Mouse (Mus musculus) left cerebral cortex, postnatal 14 days (tissue): ENCODE measurements around the gene Baz1a. TPM values are rescaled to one million over a fixed set of nuclear protein-coding genes. Genes with fewer than 3 reads are reported as not detected.

Experiments
- DNase-seq, 2 experiments: peaks; one replicate each; pipeline ENCODE4 v3.0.0; 2021 to 2022; ENCODE audit warnings: low spot score in 2 of 2, mixed read lengths in 1 of 2
- intact Hi-C: fragments of 180-260 bp; cut with DNase I; formaldehyde crosslinking; loops from one replicate; pipeline ENCODE4 v1.15.1; 2025
- total RNA-seq, 2 experiments: library from RNA; stranded (reverse); gene quantifications; 2 replicates each; pipeline ENCODE4 v1.2.3; 2021

Baz1a gene
- total RNA-seq, 2 experiments from 2014 or later, result 2.2 to 2.7 TPM

- intact Hi-C loops, result loop anchor here (2.0 kb wide), 1 partner anchor 47 kb away; no protein-coding TSS in a partner anchor
- DNase-seq, result no peak
Observed at GRCm38 (mm10) chr12:54877875-54878274, 136.3 kb downstream of the Baz1a start.

DNA sequence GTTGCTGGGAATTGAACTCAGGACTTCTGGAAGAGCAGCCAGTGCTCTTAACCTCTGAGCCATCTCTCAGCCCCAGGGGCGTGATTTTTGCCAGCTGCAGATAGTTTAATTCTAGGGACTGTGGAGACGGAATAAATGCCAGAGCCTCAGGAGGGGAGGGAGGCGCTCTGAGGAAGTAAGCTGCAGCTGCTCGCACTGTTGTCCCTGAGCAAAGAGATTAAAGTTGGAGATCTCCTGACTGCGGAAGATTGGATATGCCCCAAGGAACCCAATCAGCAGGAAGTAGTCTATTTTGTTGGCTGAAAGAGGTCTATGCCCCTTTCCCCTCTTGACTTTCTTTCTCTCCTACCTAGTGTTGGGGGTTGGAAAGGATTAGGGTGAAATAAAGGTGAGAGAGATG, 137.3 kb downstream of the Baz1a start:
- DNase-seq, result no peak
- intact Hi-C loops, result no loop called here

GRCm38 (mm10) chr12:54874711-54875110, 139.4 kb downstream of the Baz1a start:
- no peak for DNase-seq
- intact Hi-C loops, result no loop called here

DNA sequence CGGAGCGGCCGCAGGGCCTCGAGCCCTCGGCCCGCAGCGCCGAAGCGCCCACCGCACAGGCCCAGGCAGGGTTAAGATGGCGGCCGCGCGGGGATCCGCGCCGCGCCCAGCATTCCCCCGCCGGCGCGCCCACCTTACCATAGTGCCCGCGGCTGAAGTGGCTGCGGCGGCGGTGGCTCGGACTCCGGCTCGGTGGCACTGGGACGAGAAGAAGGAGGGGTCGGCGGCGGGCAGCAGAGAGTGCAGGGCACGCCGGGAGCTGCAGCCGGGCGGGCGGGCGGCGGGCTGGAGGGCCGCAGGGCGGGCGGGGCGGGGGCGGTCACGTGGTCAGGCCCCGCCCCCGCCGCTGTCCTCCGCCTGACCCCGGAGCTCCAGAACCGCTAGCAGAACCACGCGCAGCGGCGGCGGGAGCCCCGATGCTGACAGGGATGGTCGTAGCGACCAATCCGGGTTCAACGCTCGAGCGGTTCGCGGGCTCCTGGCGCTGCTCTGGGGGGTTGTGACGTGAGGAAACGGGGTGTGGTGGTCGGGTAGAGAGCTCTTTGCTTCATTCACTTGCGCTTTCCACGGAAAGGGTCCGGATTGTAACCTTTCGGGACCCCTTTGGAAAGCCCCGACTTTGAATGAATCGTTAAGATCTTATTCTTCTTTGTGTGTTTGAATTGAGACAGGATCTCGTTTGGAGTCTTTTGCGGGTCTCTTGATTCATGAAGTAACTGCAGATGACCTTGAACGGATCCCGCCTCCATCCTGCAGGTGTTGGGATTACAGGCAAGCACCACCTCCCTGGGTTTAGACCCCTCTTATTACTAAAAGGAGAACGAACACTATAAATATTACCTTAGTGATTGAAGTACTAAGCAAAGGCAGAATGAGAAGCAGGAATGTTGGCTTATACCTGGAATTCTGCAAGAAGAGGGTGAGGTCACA, 151.3 kb downstream of the Baz1a start, which contains the start of gene Cfl2:
Cfl2 (minus strand) TSS at position 272 of the 930 bp plus-strand sequence.
- intact Hi-C loops, result loop anchor here (2.0 kb wide), 1 partner anchor 122 kb away; no protein-coding TSS in a partner anchor
- peak; percentile 86 to 90 for DNase-seq

DNA sequence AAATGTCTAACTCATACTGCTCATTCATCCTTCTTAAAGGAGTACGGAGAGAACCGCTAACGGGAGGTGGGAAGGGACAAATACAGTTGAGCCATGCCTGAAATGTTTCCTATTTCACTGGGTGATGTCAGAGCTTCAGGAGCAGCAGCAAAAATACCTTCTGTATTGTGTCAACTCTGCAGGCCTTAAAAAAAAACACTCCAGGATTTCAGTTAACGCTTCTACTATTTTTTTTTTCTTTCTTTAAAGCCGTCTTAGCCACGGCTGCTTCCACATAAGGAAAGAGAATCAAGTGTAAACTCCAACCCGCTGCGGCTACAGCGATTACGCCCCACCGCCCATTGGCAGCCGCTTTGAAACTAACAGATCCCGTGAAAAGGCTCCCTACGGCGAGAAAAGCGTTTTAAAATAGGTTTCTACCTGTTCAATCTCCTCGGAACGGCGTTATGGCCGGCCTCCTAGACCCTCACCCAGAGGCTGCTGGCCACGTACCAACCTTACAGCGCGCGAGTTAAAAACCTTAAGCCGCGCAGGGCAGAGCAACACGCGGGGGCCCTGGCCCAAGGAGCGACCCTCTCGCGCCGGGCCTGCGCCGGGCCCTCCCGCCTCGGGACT, 152.1 kb downstream of the Baz1a start:
- intact Hi-C loops, result loop anchor here (2.0 kb wide), 1 partner anchor 123 kb away; no protein-coding TSS in a partner anchor
- peak; percentile 27 to 67 for DNase-seq

DNA sequence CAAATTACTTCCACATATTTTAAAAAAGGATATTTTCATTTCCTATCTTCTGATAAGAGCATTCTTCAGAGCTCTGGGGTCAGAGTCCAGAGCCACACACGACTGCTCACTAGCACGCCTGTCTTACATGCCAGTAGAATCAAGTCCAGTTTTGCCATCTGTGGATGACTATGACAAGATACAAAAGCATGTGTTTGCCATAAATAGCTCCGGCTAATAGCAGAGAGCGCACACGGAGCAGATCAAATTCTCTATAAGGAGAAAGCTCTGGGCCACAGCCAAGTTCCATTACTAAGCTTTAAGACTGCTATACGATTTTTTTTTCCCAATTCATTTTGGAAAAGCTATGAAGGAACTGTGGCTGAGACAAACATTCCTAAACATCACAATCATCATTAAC, 154.6 kb downstream of the Baz1a start:
- intact Hi-C loops, result no loop called here
- DNase-seq, result peak; percentile 18 to 45

- intact Hi-C loops, result no loop called here
- DNase-seq, result no peak
Observed at GRCm38 (mm10) chr12:54850551-54850950, 163.6 kb downstream of the Baz1a start.

DNA sequence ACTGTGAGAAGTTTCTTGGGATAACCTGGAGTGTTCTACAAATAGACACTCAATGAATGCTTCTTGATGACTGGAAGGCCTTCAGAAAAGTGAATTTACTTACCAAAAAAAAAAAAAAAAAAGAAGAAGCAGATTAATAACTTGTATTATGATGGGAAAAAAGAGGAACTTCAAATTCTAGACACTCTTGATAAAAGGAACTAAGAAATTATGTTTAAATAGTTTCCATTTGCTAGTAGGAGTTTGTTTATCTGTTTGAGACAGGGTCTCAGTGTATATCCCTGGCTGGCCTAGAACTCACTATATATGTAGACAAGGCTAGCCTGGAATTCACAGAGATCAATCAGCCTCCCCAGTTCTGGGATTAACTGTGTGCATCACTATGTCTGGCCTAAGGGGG, 169.7 kb downstream of the Baz1a start:
- no peak for DNase-seq
- intact Hi-C loops, result no loop called here

Other genes with a start within 250 kb of the Baz1a start
- 10 to 100 TPM; 49.0 to 50.5 TPM for gene Snx6, start 218.6 kb downstream of the Baz1a start, total RNA-seq
- 100 to 1,000 TPM; 144 to 154 TPM for gene Cfl2, start 151.5 kb downstream of the Baz1a start, total RNA-seq
- not detected for gene Gm20403, start 27.8 kb downstream of the Baz1a start, total RNA-seq
- 1 to 10 TPM; 7.8 to 8.8 TPM for gene 2700097O09Rik, start 65.8 kb upstream of the Baz1a start, total RNA-seq
- 100 to 1,000 TPM in 1 of 2 experiments, 10 to 100 TPM in 1; 97.8 to 102 TPM for gene Srp54a, start 65.9 kb upstream of the Baz1a start, total RNA-seq
- gene Fam177a, start 110.1 kb upstream of the Baz1a start, total RNA-seq, result 10 to 100 TPM; 14.9 to 25.5 TPM
- gene Srp54b, start 140.8 kb upstream of the Baz1a start, total RNA-seq, result 10 to 100 TPM; 57.8 to 64.6 TPM
- 10 to 100 TPM in 1 of 2 experiments, not detected in 1; 14.6 TPM for gene 1700047I17Rik2, start 185.2 kb upstream of the Baz1a start, total RNA-seq
- gene Srp54c, start 215.8 kb upstream of the Baz1a start, total RNA-seq, result 10 to 100 TPM; 36.9 to 39.3 TPM